Mouse (Mus musculus) thymus, adult 2 months (tissue): Measurements from ENCODE around the gene Rbfox3.

Experiments used
- CTCF ChIP-seq: fragments of 200-500 bp; IDR thresholded peaks from 2 replicates; pipeline ENCODE4 v1.5.1; 2012; ENCODE audit warnings: mild to moderate bottlenecking, control low read depth, low read length, moderate library complexity, borderline replicate concordance; ENCODE audit not compliant: control insufficient read depth, poor library complexity, insufficient read depth; ENCODE audit errors: extremely low read depth
- POLR2A ChIP-seq: fragments of 200-500 bp; IDR thresholded peaks from 2 replicates; pipeline ENCODE4 v1.6.1; 2012; ENCODE audit warnings: mild to moderate bottlenecking, low read length, control low read depth, moderate library complexity; ENCODE audit not compliant: control insufficient read depth, poor library complexity, insufficient read depth; ENCODE audit errors: extremely low read depth

DNA sequence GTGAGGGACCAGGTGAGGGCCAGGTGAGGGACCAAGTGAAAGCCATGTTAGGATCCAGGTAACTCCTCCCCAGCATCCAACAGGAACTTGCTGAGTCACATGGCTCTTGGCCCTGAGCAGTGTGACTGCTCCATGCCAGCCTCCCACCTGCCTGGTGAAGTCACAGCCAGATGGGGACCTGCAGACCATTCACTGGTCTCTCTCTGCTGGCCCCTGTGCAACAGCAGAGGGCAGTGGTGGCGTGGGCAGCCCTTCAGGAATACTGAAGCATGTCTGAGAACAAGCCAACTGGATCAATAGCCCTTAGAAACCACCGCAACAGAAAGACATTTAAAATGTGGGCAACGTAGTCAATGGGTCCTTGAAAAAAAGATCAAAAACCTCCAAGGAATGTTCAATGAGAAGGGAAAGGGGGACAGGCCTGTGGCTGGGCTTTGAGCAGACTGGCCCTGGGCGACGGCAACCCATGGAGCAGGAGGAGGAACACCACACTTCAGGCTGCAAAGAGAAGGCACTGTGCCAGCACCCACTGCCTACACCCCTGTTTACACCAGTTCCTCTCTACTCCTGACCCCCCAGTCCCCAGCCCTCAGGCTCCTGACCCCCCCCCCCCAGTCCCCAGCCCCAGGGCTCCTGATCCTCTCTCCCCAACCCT is 36.0 kb downstream of the Rbfox3 start:
- TF ChIP-seq CTCF (no peak), POLR2A (no peak)
